Mouse (Mus musculus) B cell, adult 2 months (primary cell): ENCODE measurements around the gene Musk.
"Not testable (repeated sequence)": the region's sequence is repeated elsewhere in the genome, so short reads cannot be mapped to it uniquely, and the experiment has no call there.

Experiments
- DNase-seq, 2 experiments: peaks; one replicate each; pipeline ENCODE4 v3.0.0; 2022

The Musk gene

GRCm38 (mm10) chr4:58285687-58286086, at the start of gene Musk:
Musk (plus strand) TSS chr4:58285960.
- DNase-seq, result no peak

GRCm38 (mm10) chr4:58240416-58240815, 45.3 kb upstream of the Musk start:
- no peak for DNase-seq

- DNase-seq, result no peak
Measured at GRCm38 (mm10) chr4:58245544-58245943, 40.2 kb upstream of the Musk start.

GRCm38 (mm10) chr4:58252381-58252780, 33.4 kb upstream of the Musk start:
- DNase-seq, result no peak

GRCm38 (mm10) chr4:58253410-58253809, 32.4 kb upstream of the Musk start:
- DNase-seq, result no peak

- not testable (repeated sequence) for DNase-seq
Measured at GRCm38 (mm10) chr4:58260767-58261166, 25.0 kb upstream of the Musk start.

GRCm38 (mm10) chr4:58266294-58266693, 19.5 kb upstream of the Musk start:
- DNase-seq, result peak; percentile 3 to 14

- DNase-seq, result no peak
Measured at GRCm38 (mm10) chr4:58268897-58269542, 16.7 kb upstream of the Musk start.

GRCm38 (mm10) chr4:58269961-58270360, 15.8 kb upstream of the Musk start:
- no peak for DNase-seq

GRCm38 (mm10) chr4:58270956-58271355, 14.8 kb upstream of the Musk start:
- DNase-seq, result no peak

- DNase-seq, result no peak
Measured at GRCm38 (mm10) chr4:58271504-58272162, 14.1 kb upstream of the Musk start.

GRCm38 (mm10) chr4:58275261-58275895, 10.4 kb upstream of the Musk start:
- no peak for DNase-seq

GRCm38 (mm10) chr4:58278368-58278767, 7.4 kb upstream of the Musk start:
- DNase-seq, result no peak

GRCm38 (mm10) chr4:58280121-58280520, 5.6 kb upstream of the Musk start:
- DNase-seq, result no peak

- DNase-seq, result no peak
Measured at GRCm38 (mm10) chr4:58286368-58287090, 769 bp downstream of the Musk start.

- DNase-seq, result no peak
Measured at GRCm38 (mm10) chr4:58288753-58289152, 3.0 kb downstream of the Musk start.

- no peak for DNase-seq
Measured at GRCm38 (mm10) chr4:58291828-58292227, 6.1 kb downstream of the Musk start.

GRCm38 (mm10) chr4:58293099-58293498, 7.3 kb downstream of the Musk start:
- DNase-seq, result no peak

GRCm38 (mm10) chr4:58303862-58304261, 18.1 kb downstream of the Musk start:
- no peak for DNase-seq

GRCm38 (mm10) chr4:58304564-58304963, 18.8 kb downstream of the Musk start:
- DNase-seq, result peak in 1 of 2 experiments; percentile 9

- DNase-seq, result no peak
Measured at GRCm38 (mm10) chr4:58307421-58307820, 21.7 kb downstream of the Musk start.

GRCm38 (mm10) chr4:58313344-58313743, 27.6 kb downstream of the Musk start:
- no peak for DNase-seq

GRCm38 (mm10) chr4:58314942-58315508, 29.3 kb downstream of the Musk start:
- no peak for DNase-seq
